Mouse (Mus musculus) kidney, embryonic 15.5 days (tissue): ENCODE measurements around the gene Lhpp. TPM values are rescaled to one million over a fixed set of nuclear protein-coding genes. Genes with fewer than 3 reads are reported as not detected.

Experiments used
- ATAC-seq: fragments of 200-750 bp; cut with Nextera tagmentation; replicated peaks from 2 replicates; pipeline ENCODE4 v1.8.0; 2017; ENCODE audit warnings: moderate TSS enrichment; ENCODE audit not compliant: low FRiP score
- H3K27ac ChIP-seq: fragments of 300-500 bp; sonication (generic); 2 replicates; pipeline ENCODE4 v1.5.1; 2015; ENCODE audit warnings: mild to moderate bottlenecking, inconsistent platforms
- H3K27me3 ChIP-seq: fragments of 300-500 bp; sonication (generic); 2 replicates; pipeline ENCODE4 v1.6.1; 2015; ENCODE audit warnings: inconsistent platforms
- H3K36me3 ChIP-seq: fragments of 300-500 bp; sonication (generic); 2 replicates; pipeline ENCODE4 v1.6.1; 2015; ENCODE audit warnings: inconsistent platforms
- H3K4me1 ChIP-seq: fragments of 300-500 bp; sonication (generic); 2 replicates; pipeline ENCODE4 v1.6.1; 2015; ENCODE audit warnings: inconsistent platforms
- H3K4me2 ChIP-seq: fragments of 300-500 bp; sonication (generic); 2 replicates; pipeline ENCODE4 v1.6.1; 2015; ENCODE audit warnings: moderate library complexity, mild to moderate bottlenecking, inconsistent platforms
- H3K4me3 ChIP-seq: fragments of 300-500 bp; sonication (generic); replicated peaks from 2 replicates; pipeline ENCODE4 v1.5.1; 2015; ENCODE audit warnings: mild to moderate bottlenecking, inconsistent platforms
- H3K9ac ChIP-seq: fragments of 300-500 bp; sonication (generic); 2 replicates; pipeline ENCODE4 v1.6.1; 2015; ENCODE audit warnings: mild to moderate bottlenecking, inconsistent platforms
- H3K9me3 ChIP-seq: fragments of 300-500 bp; sonication (generic); replicated peaks from 2 replicates; pipeline ENCODE4 v1.6.1; 2016; ENCODE audit warnings: inconsistent platforms
- WGBS: fragments of 180-500 bp; shearing (Covaris S2); methylation state at CpG from one replicate; pipeline ENCODE4 v1.1.7; 2015; ENCODE audit warnings: mixed read lengths; 5-methylcytosine and 5-hydroxymethylcytosine counted together
- polyA plus RNA-seq: library from polyadenylated mRNA; unstranded; fragments of >200 nt; fragmentation: Nextera tagmentation; extraction: Ambion mirVana; gene quantifications from 2 replicates; pipeline ENCODE4 v1.2.1, GENCODE M21; 2015

Lhpp gene
- polyA plus RNA-seq, 1 experiment from 2014 or later: 22.5 TPM

DNA sequence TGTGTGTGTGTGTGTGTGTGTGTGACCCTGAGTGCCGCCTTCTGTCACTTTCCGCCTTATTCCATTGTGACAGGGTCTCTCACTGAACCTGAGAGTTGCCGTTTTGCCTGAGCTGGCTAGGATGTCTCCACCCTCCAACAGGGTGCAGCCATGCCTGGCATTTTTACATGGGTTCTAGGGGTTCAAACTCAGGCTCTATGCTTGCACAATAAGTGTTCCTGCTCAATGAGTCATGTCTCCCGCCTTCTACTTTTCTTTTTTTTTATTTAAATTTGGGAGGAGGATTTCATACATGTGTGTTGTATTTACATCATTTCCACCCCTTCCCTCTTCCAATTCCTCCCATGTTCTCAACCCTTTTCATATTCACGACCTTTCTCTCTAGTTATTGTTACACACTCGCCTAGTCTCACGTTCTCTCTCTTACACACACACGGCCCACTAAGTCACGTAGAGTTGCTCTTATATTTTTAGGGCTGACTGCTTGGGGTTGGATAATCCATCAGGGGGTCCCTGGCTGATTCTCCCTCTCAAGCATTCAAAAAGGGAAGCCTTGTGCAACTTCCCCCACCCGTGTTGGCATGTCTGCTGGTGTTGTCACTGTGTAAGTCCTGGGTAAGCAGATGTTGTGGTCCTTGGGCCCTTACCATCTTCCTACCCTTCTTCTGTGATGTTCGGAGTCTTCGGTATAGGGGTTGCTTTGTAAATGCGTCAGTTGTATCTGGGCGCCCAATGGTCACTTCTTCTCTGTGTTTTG lies 80.5 kb downstream of the Lhpp start:
- no peak overlapping the region for H3K4me3 ChIP-seq
- 0 out of 2 replicates have a peak, but pooled peaks cover 3% of the 10 kb centered on the region for H3K9me3 ChIP-seq
- H3K27me3 ChIP-seq: no peaks in the 10 kb centered on the region
- no peak overlapping the region for H3K27ac ChIP-seq
- WGBS: 86% methylated on average over 14 of the region's 14 CpGs
- H3K4me2 ChIP-seq: no peak overlapping the region
- H3K4me1 ChIP-seq: peaks cover 41% of the 10 kb centered on the region
- 0 out of 2 replicates have a peak, but pooled peaks cover 4% of the 10 kb centered on the region for H3K36me3 ChIP-seq
- ATAC-seq: no peak
- H3K9ac ChIP-seq: no peak overlapping the region

DNA sequence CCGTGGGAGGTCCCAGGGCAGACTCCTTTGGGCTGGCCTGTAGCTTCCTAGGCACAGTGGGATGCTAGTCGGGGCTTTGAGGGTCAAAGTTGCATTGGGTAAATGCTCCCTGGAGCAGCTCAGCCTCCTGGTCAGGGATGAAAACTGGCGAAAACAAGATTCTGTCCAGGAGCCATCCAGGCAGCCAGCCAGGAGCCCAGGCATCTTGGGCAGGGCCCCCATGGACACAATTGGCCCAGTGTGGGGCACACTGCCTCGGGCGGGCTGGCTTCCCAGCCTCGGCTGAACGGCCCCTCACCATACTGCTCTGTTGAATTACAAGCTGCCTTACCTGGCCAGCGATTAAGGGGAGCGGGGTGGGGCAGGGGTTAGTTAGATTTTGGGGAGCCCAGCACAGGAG lies 82.3 kb downstream of the Lhpp start:
- Histone ChIP-seq H3K4me2 (no peak overlapping the region), H3K4me3 (no peak overlapping the region), H3K9ac (no peak overlapping the region), H3K4me1 (peaks cover 33% of the 10 kb centered on the region), H3K27me3 (no peaks in the 10 kb centered on the region), H3K36me3 (0 out of 2 replicates have a peak, but pooled peaks cover 4% of the 10 kb centered on the region), H3K27ac (no peak overlapping the region), H3K9me3 (0 out of 2 replicates have a peak, but pooled peaks cover 3% of the 10 kb centered on the region)
- 73% methylated on average over 9 of the region's 9 CpGs for WGBS
- peak; percentile 43 for ATAC-seq

DNA sequence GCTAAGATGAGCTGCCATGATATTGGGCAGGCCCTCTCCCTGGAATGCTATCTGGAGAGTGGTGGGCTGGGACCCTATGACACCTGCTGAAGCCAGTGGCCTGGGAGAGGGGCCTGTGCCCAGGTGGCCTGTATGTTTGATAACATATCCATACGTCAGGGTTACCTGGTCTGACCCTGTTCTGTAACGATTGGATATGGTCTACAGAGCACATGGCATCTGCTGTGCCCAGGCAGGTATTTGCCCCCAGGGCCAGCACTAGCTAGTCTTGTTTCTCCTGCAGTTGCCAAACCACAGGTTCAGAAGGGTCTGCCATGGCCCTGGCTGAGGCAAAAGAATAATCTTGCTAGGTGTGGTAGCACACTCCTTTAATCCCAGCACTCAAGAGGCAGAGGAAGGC lies 83.1 kb downstream of the Lhpp start:
- 0 out of 2 replicates have a peak, but pooled peaks have one; percentile 15 for ATAC-seq

DNA sequence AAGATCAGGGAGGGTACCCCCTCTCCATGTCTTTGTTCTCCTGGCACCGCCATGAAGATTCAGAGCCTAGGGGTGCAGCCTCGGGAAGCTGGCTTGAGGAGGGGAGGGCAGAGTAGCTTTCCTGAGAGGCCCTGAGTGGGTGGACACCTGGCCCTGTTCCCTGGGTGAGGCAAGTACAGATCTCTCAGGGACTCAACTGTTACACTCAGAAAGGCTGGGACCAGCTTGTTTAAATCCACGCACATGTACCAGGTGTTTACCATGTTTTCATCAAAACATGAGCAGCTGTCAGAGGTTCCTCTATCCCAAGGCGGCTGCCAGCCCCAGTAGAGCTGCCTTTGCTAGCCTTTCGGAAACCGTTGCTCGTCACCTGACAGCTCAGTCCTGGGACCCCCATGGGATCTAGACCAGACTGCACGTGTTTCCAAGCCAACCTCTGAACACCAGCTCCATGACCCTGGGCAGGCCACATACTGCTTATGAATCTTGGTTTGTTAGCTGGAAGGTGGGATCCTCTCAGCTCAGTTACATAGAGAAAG lies 86.9 kb downstream of the Lhpp start:
- Histone ChIP-seq H3K27me3 (no peaks in the 10 kb centered on the region), H3K9me3 (0 out of 2 replicates have a peak, but pooled peaks cover 3% of the 10 kb centered on the region), H3K4me1 (peaks cover 19% of the 10 kb centered on the region), H3K4me3 (no peak overlapping the region), H3K4me2 (no peak overlapping the region), H3K36me3 (0 out of 2 replicates have a peak, but pooled peaks cover 4% of the 10 kb centered on the region), H3K9ac (no peak overlapping the region), H3K27ac (no peak overlapping the region)
- ATAC-seq: no peak
- WGBS: 82% methylated on average over 8 of the region's 8 CpGs

More for the DNA sequence above, 83.1 kb downstream of the Lhpp start:
- Histone ChIP-seq H3K9me3 (0 out of 2 replicates have a peak, but pooled peaks cover 3% of the 10 kb centered on the region), H3K9ac (no peak overlapping the region), H3K36me3 (0 out of 2 replicates have a peak, but pooled peaks cover 4% of the 10 kb centered on the region), H3K27ac (peak overlapping the region; percentile 23; the same call in 1 of the 2 replicates), H3K4me3 (no peak overlapping the region), H3K4me2 (no peak overlapping the region), H3K4me1 (peaks cover 24% of the 10 kb centered on the region), H3K27me3 (no peaks in the 10 kb centered on the region)
- 66% methylated on average over 2 of the region's 2 CpGs for WGBS

DNA sequence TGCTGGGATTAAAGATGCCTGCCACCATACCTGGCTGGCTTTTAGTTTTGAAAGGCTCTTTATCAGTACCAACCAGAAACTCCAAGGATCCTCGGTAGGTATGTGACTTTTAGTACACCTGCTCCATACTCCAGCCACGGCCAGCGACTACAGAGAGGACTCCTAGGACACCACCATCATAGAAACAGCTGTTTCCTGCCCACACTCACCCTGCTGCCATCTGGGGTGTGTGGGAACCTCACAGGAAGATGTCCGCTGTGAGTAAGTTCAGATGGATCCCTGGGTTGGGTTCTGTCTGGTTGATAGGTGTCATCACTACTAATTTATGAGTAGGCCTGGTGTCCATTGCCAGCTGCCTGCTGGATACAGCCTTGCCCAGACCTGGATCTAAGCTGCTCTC lies 88.3 kb downstream of the Lhpp start:
- no peak for ATAC-seq
- Histone ChIP-seq H3K9ac (no peak overlapping the region), H3K4me1 (peaks cover 8% of the 10 kb centered on the region; the same call in 1 of the 2 replicates), H3K4me3 (no peak overlapping the region), H3K9me3 (0 out of 2 replicates have a peak, but pooled peaks cover 3% of the 10 kb centered on the region), H3K27ac (no peak overlapping the region), H3K36me3 (0 out of 2 replicates have a peak, but pooled peaks cover 4% of the 10 kb centered on the region), H3K27me3 (no peaks in the 10 kb centered on the region), H3K4me2 (no peak overlapping the region)
- WGBS: 78% methylated on average over 4 of the region's 4 CpGs

DNA sequence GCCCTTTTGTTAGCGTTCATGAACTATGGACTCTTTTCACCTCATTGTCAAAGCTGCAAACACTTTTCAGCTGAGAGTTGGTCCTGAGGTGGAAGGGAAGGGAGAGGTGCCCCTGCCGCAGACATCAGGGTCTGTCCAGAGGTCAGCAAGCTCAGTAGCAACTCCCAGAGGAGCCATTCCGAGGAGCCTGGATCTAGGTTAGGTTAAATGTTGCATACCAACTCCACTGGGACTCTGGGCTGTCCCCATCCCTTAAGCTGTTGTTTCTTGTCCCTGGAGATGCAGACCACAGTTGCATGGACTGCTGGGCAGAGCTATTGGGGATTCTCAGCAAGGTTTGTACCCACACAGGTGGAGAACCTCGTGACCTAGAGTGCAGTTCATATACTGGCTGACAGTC lies 88.7 kb downstream of the Lhpp start:
- Histone ChIP-seq H3K27me3 (no peaks in the 10 kb centered on the region), H3K4me1 (peaks cover 8% of the 10 kb centered on the region; the same call in 1 of the 2 replicates), H3K36me3 (0 out of 2 replicates have a peak, but pooled peaks cover 4% of the 10 kb centered on the region), H3K9me3 (0 out of 2 replicates have a peak, but pooled peaks cover 3% of the 10 kb centered on the region), H3K4me3 (no peak overlapping the region), H3K27ac (no peak overlapping the region), H3K4me2 (no peak overlapping the region), H3K9ac (no peak overlapping the region)
- WGBS: 64% methylated on average over 4 of the region's 4 CpGs
- no peak for ATAC-seq

DNA sequence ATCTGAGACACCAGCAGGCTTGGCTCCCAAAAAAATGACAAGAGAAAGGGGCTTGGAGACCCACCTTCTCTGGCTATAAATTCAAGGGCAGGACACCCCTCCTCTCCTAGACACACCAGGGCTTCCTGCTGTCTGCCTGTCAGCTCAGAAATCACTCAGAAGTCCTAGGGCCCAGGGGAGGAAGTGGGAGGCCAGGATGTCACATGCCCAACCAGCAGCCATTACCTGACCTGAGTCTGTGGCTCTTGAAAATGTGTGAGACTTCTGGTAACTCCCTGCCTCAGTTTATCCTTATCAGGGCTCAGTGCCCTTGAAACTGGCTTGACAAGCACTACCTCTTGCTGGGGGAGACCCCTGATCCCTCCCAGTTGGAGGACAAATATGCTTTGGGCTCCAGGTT lies 89.2 kb downstream of the Lhpp start:
- H3K9ac ChIP-seq: no peak overlapping the region
- no peak overlapping the region for H3K4me2 ChIP-seq
- H3K4me3 ChIP-seq: no peak overlapping the region
- 0 out of 2 replicates have a peak, but pooled peaks cover 4% of the 10 kb centered on the region for H3K36me3 ChIP-seq
- 0 out of 2 replicates have a peak, but pooled peaks cover 3% of the 10 kb centered on the region for H3K9me3 ChIP-seq
- H3K27me3 ChIP-seq: no peaks in the 10 kb centered on the region
- ATAC-seq: no peak
- no peak overlapping the region for H3K27ac ChIP-seq
- H3K4me1 ChIP-seq: peaks cover 8% of the 10 kb centered on the region; the same call in 1 of the 2 replicates

DNA sequence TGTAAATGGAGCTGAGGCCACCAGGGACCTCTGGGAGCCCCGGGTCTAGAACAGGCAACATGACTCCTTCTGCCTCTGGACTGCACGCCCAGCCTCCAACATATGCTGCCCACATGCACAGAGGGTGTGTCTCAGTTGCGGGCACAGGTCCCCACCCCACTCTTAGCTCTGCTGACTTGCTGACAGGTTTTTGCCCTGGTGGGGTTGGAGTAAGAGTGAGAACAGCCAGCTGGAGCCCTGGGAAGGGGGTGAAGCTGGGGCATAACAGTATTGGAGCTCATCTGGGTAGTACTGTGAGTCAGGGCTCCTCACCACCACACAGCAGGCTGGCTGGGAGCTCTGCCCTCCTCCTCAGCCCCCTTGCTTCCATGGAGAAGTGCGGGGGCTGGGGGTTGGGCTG lies 89.7 kb downstream of the Lhpp start:
- no peaks in the 10 kb centered on the region for H3K9me3 ChIP-seq
- H3K27me3 ChIP-seq: no peaks in the 10 kb centered on the region
- no peak for ATAC-seq
- no peak overlapping the region for H3K9ac ChIP-seq
- 74% methylated on average over 4 of the region's 4 CpGs for WGBS
- H3K36me3 ChIP-seq: no peaks in the 10 kb centered on the region
- no peak overlapping the region for H3K27ac ChIP-seq
- no peak overlapping the region for H3K4me2 ChIP-seq
- no peak overlapping the region for H3K4me3 ChIP-seq
- peaks cover 8% of the 10 kb centered on the region; the same call in 1 of the 2 replicates for H3K4me1 ChIP-seq

DNA sequence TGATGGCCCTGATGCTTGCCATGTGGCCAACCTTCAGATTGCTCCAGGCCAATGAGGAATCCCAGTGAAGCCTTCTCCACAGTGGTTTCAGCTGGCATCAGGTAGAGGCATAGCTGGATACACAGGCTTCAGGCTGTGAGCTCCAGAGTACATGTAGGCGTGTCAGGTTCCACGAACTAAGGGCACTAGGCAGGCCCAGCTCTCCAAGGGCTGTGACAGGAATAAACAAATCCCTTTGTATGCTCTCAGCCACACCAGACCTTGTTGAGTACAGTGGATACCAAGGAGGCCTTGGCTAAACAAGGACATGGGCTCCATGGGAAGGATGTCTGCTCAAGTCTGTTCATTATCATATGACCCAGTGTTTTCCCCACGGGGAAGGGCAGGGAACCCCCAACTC lies 91.0 kb downstream of the Lhpp start:
- Histone ChIP-seq H3K4me1 (peaks cover 8% of the 10 kb centered on the region; the same call in 1 of the 2 replicates), H3K4me2 (no peak overlapping the region), H3K4me3 (no peak overlapping the region), H3K36me3 (no peaks in the 10 kb centered on the region), H3K27me3 (no peaks in the 10 kb centered on the region), H3K9me3 (no peaks in the 10 kb centered on the region), H3K27ac (no peak overlapping the region), H3K9ac (no peak overlapping the region)
- ATAC-seq: no peak
- WGBS: 91% methylated on average over 3 of the region's 3 CpGs

DNA sequence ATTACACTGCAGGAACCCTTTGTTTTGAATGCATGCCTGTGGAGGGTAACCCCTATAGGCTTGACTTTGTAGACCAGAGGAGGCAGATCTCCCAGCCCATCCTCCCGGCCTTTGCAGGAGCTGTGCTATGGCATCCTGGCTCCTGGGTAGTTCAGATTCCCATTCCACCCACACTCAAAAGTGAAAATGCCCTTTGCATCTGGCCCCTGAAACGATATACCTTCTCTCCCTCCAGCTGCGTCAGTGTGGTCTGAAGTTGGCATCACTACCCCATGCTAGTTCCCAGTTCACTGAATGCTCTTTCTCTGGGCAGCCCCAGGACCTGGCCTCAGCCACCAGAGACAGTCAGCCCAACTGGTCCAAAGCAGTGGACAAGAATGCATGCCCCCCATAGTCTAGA lies 91.6 kb downstream of the Lhpp start:
- Histone ChIP-seq H3K4me2 (no peak overlapping the region), H3K4me3 (no peak overlapping the region), H3K4me1 (peaks cover 8% of the 10 kb centered on the region; the same call in 1 of the 2 replicates), H3K9ac (no peak overlapping the region), H3K27me3 (no peaks in the 10 kb centered on the region), H3K27ac (no peak overlapping the region), H3K36me3 (no peaks in the 10 kb centered on the region), H3K9me3 (no peaks in the 10 kb centered on the region)
- ATAC-seq: no peak
- WGBS: 72% methylated on average over 3 of the region's 3 CpGs

DNA sequence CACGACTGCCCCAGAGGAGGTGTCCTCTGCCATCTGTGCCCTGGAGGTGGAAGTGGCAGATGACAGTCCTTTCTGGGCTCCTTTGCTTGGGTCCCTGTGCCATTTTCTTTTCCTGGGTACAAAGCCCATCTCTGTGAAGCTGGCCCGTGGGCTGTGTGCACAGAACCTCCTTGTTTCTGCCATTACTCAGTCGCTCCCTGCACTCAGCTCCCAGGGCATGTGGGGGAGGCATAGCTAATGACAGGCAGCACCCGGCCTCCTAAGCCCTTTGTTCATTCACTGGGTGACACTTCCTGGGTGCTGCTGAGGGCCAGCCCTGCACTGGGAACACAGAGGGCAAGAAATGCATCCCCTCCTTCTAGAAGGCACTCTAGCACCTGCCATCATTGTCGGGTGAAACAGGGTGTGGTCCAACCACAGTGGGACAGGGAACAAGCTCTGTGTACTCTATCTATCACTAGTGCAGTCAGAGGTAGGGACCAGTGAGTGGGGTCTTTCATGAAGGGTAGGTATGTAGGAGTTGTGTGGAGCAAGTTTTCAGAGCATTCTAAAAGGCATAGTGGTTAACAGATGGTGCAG lies 92.1 kb downstream of the Lhpp start:
- ATAC-seq: no peak
- WGBS: 71% methylated on average over 5 of the region's 5 CpGs
- H3K9ac ChIP-seq: no peak overlapping the region
- H3K27ac ChIP-seq: no peak overlapping the region
- no peak overlapping the region for H3K4me2 ChIP-seq
- no peaks in the 10 kb centered on the region for H3K27me3 ChIP-seq
- H3K4me3 ChIP-seq: no peak overlapping the region
- H3K9me3 ChIP-seq: no peaks in the 10 kb centered on the region
- peaks cover 8% of the 10 kb centered on the region; the same call in 1 of the 2 replicates for H3K4me1 ChIP-seq
- no peaks in the 10 kb centered on the region for H3K36me3 ChIP-seq
